Comparison of ENCODE assay signal across 8 mouse cellular contexts in the genomic region with DNA sequence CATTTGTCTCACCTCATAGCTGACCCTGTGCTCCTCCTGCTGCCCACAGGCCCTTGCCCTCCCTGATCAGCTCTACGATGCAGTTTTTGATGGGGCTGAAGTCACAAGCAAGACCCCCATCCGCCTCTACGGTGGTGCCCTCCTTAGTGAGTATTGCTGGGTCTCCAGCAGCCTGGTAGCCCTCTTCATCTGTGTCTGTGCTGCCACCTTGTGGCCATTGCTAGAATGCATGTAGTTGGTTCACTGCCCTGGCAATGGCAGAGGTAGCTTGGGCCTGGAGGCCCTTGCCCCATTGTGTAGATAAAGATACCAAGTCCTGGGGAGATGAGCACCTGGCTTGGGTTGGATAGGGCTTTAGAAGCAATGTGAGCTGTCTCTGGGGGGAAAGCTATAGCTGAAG. TPM values are rescaled to one million over a fixed set of nuclear protein-coding genes. Genes with fewer than 3 reads are reported as not detected.
DNase-seq lines count a peak whose midpoint lies in the region; ATAC-seq lines count a peak whose summit lies in the region.

No protein-coding gene starts in this region.

- intact Hi-C loops in gastrocnemius, postnatal 14 days (cut with DNase I; ENCODE audit: low total_unique reads): loop anchor here (2.0 to 10.0 kb wide), 2 partner anchors 128 to 294 kb away; no protein-coding TSS in a partner anchor

- no peaks in the 10 kb centered on the region for H3K36me3 ChIP-seq in intestine, embryonic 15.5 days

- no peak overlapping the region for H3K4me2 ChIP-seq in intestine, embryonic 15.5 days (replicated peaks)

- H3K27me3 ChIP-seq in intestine, embryonic 15.5 days (replicated peaks): no peaks in the 10 kb centered on the region

- WGBS in intestine, embryonic 15.5 days: 14% methylated on average over 3 of the region's 3 CpGs

- DNase-seq in adrenal gland, adult (ENCODE audit: inconsistent age in 2 of 2, low spot score in 1 of 2): peak; percentile 89 to 98
- peak; percentile 85 for DNase-seq in gastrocnemius, postnatal 14 days
- DNase-seq in left cerebral cortex, adult 9 months (ENCODE audit: low spot score in 2 of 2): peak; percentile 44 to 95
- peak; percentile 92 for DNase-seq in mesoderm, embryonic 11.5 days (ENCODE audit: low read depth, low spot score)
- peak; percentile 96 for DNase-seq in right cerebral cortex, postnatal 14 days
- peak; percentile 87 to 88 for DNase-seq in urinary bladder, postnatal 36 days (ENCODE audit: low spot score in 2 of 2)

- no peak overlapping the region for H3K27ac ChIP-seq in intestine, embryonic 15.5 days

- H3K9me3 ChIP-seq in intestine, embryonic 15.5 days: no peaks in the 10 kb centered on the region

- no peak overlapping the region for H3K9ac ChIP-seq in intestine, embryonic 15.5 days

- no peak overlapping the region for H3K4me3 ChIP-seq in intestine, embryonic 15.5 days (replicated peaks)

- peaks cover 27% of the 10 kb centered on the region for H3K4me1 ChIP-seq in intestine, embryonic 15.5 days (replicated peaks)

- peak; percentile 89 for ATAC-seq in common myeloid progenitor, adult 5-6 weeks (replicated peaks; ENCODE audit: low read depth, poor library complexity, severe bottlenecking)
- ATAC-seq in intestine, embryonic 15.5 days: peak; percentile 68

RNA-seq across cellular contexts. Expression of a gene that starts 11.5 kb away (rescaled TPM):
- total RNA-seq in common myeloid progenitor, adult 5-6 weeks (2017): 2.6 and 4.6 TPM in 2 replicates
- 10 to 100 TPM; 26.9 to 29.6 TPM for total RNA-seq in gastrocnemius, postnatal 14 days (2021)
- polyA plus RNA-seq in intestine, embryonic 15.5 days (2015; fragmentation: Nextera tagmentation; extraction: Ambion mirVana): 36.0 and 38.8 TPM in 2 replicates
